Mouse (Mus musculus) cerebellum, adult 2 months (tissue): ENCODE data around the gene Cfi.

Experiments used
- CTCF ChIP-seq: fragments of 200-500 bp; IDR thresholded peaks from 2 replicates; pipeline ENCODE4 v1.5.1; 2011; ENCODE audit warnings: low read depth, mild to moderate bottlenecking, control low read depth, low read length, moderate library complexity, borderline replicate concordance; ENCODE audit not compliant: insufficient read depth
- POLR2A ChIP-seq: fragments of 200-500 bp; IDR thresholded peaks from 2 replicates; pipeline ENCODE4 v1.6.1; 2011; ENCODE audit warnings: low read length, control low read depth, borderline replicate concordance; ENCODE audit not compliant: insufficient read depth

DNA sequence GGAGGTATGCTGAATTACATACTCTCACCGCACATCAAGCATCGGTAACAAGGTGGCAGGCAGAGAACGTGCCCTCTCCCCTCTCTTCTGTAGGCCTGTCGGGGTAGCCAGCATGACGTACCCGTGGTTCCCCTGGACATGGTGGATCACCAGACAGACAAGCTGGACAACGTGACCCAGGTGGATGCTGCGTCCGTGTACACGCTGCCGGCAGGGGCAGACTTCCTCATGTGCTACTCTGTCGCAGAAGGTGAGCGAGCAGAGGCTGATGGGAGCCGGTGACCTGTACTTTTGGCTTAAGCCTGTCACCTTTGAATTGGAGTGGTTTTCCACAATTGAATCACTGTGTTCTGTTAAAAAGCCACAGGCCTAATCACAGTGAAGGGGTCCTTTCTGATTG is 76.3 kb downstream of the Cfi start:
- TF ChIP-seq CTCF, result no peak
- TF ChIP-seq POLR2A, result no peak
